ENCODE assay signal across 13 mouse cellular contexts in genomic region chrX:58018720-58019119, GRCm38 (mm10). TPM values are rescaled to one million over a fixed set of nuclear protein-coding genes. Genes with fewer than 3 reads are reported as not detected.
A peak's percentile ranks its signal among the peaks of the same experiment; 100 is the strongest.
DNase-seq lines count a peak whose midpoint lies in the region; ATAC-seq lines count a peak whose summit lies in the region.
"Had no signal": no experiment of that assay in that cellular context is flagged by ENCODE, and none has a peak within 500 bp of the region (broad histone marks: within the 10 kb centered on the region; RNA-seq: fewer than 3 reads in every experiment).

No protein-coding gene starts in this region.

- no peak overlapping the region for H3K27ac ChIP-seq in hindbrain, embryonic 11.5 days (ENCODE audit: low read depth, low read length)
- peak overlapping the region; percentile 79 for H3K27ac ChIP-seq in midbrain, embryonic 13.5 days
- H3K27ac ChIP-seq in kidney, embryonic 14.5 days (ENCODE audit: low read depth, low read length) = no peak overlapping the region

- peak; percentile 42 for DNase-seq in left cerebral cortex, postnatal 4 days
- DNase-seq in left cerebral cortex, postnatal 36 days (ENCODE audit: low spot score in 2 of 2) = no peak
- DNase-seq in hindbrain, embryonic 11.5 days (ENCODE audit: low spot score) = peak; percentile 54
- DNase-seq in adrenal gland, postnatal 10 days = no peak
- no peak for DNase-seq in frontal cortex, postnatal 10 days (ENCODE audit: low spot score in 2 of 2)
- DNase-seq in cerebellum, adult 9-11 months = no peak
- DNase-seq: B cell, adult 2 months; gastrocnemius, postnatal 10 days; heart, postnatal 14 days; thymus, postnatal 14 days had no signal

- no peak overlapping the region for H3K4me3 ChIP-seq in hindbrain, embryonic 11.5 days (ENCODE audit: low read depth, low read length)
- peak overlapping the region; percentile 31; the same call in 1 of the 2 replicates for H3K4me3 ChIP-seq in midbrain, embryonic 13.5 days (replicated peaks)
- H3K4me3 ChIP-seq in kidney, embryonic 14.5 days (ENCODE audit: low read length) = no peak overlapping the region

- no peak overlapping the region for H3K9ac ChIP-seq in hindbrain, embryonic 11.5 days (ENCODE audit: low read depth, low read length)
- no peak overlapping the region for H3K9ac ChIP-seq in midbrain, embryonic 13.5 days (replicated peaks)
- H3K9ac ChIP-seq in kidney, embryonic 14.5 days (ENCODE audit: low read depth, low read length) = no peak overlapping the region

- H3K27me3 ChIP-seq in hindbrain, embryonic 11.5 days (ENCODE audit: control insufficient read depth, insufficient read depth, low read length) = peaks cover 16% of the 10 kb centered on the region
- H3K27me3 ChIP-seq in midbrain, embryonic 13.5 days = peaks cover 50% of the 10 kb centered on the region
- peaks cover 61% of the 10 kb centered on the region for H3K27me3 ChIP-seq in kidney, embryonic 14.5 days (ENCODE audit: control insufficient read depth, insufficient read depth, low read length)

- no peaks in the 10 kb centered on the region for H3K36me3 ChIP-seq in hindbrain, embryonic 11.5 days (ENCODE audit: control insufficient read depth, insufficient read depth, low read length)
- no peaks in the 10 kb centered on the region for H3K36me3 ChIP-seq in midbrain, embryonic 13.5 days
- no peaks in the 10 kb centered on the region for H3K36me3 ChIP-seq in kidney, embryonic 14.5 days (ENCODE audit: control insufficient read depth, insufficient read depth, low read length)

- no peaks in the 10 kb centered on the region for H3K9me3 ChIP-seq in hindbrain, embryonic 11.5 days (ENCODE audit: control insufficient read depth, low read length)
- no peaks in the 10 kb centered on the region for H3K9me3 ChIP-seq in midbrain, embryonic 13.5 days
- no peaks in the 10 kb centered on the region for H3K9me3 ChIP-seq in kidney, embryonic 14.5 days (ENCODE audit: control insufficient read depth, low read length)

- peak; percentile 59; the same call in 1 of the 2 replicates for ATAC-seq in hindbrain, embryonic 11.5 days (ENCODE audit: low FRiP score)
- ATAC-seq in midbrain, embryonic 13.5 days = peak; percentile 78
- no peak for ATAC-seq in kidney, embryonic 14.5 days (ENCODE audit: low FRiP score, low TSS enrichment)

- intact Hi-C loops in left cerebral cortex, postnatal 4 days (cut with DNase I) = loop anchor here (5.0 kb wide), 1 partner anchor 96 kb away; no protein-coding TSS in a partner anchor
- intact Hi-C loops in left cerebral cortex, postnatal 36 days (cut with DNase I) = loop anchor here (5.0 kb wide), 1 partner anchor 96 kb away; no protein-coding TSS in a partner anchor

- no peaks in the 10 kb centered on the region for H3K4me1 ChIP-seq in hindbrain, embryonic 11.5 days (replicated peaks; ENCODE audit: control insufficient read depth, insufficient read depth, low read length)
- H3K4me1 ChIP-seq in midbrain, embryonic 13.5 days (replicated peaks) = peaks cover 4% of the 10 kb centered on the region
- H3K4me1 ChIP-seq in kidney, embryonic 14.5 days (ENCODE audit: control insufficient read depth, insufficient read depth, low read length) = no peaks in the 10 kb centered on the region

- WGBS in hindbrain, embryonic 11.5 days = 12% methylated on average over 24 of the region's 24 CpGs
- WGBS in midbrain, embryonic 13.5 days = 19% methylated on average over 24 of the region's 24 CpGs
- WGBS in kidney, embryonic 14.5 days = 27% methylated on average over 24 of the region's 24 CpGs

- no peak overlapping the region for H3K4me2 ChIP-seq in hindbrain, embryonic 11.5 days (replicated peaks; ENCODE audit: low read depth, low read length)
- H3K4me2 ChIP-seq in midbrain, embryonic 13.5 days (replicated peaks) = peak overlapping the region; percentile 50
- H3K4me2 ChIP-seq in kidney, embryonic 14.5 days (replicated peaks; ENCODE audit: low read depth, low read length) = no peak overlapping the region

RNA-seq across cellular contexts. Expression of gene Zic3, which starts 3.8 kb away (rescaled TPM):
- 1 to 10 TPM; 6.4 to 8.9 TPM for total RNA-seq in left cerebral cortex, postnatal 4 days (2021)
- total RNA-seq in left cerebral cortex, postnatal 36 days (2021) = 1 to 10 TPM; 3.1 to 3.4 TPM
- polyA plus RNA-seq in hindbrain, embryonic 11.5 days (2014; fragmentation: Nextera tagmentation; extraction: Ambion mirVana) = 27.2 and 28.5 TPM in 2 replicates
- 31.7 and 32.7 TPM in 2 replicates for polyA plus RNA-seq in midbrain, embryonic 13.5 days (2015; fragmentation: Nextera tagmentation; extraction: Ambion mirVana)
- not detected for total RNA-seq in adrenal gland, postnatal 10 days (2021)
- polyA plus RNA-seq in kidney, embryonic 14.5 days (2014; fragmentation: Nextera tagmentation; extraction: Ambion mirVana) = not detected in 2 replicates
- total RNA-seq: gastrocnemius, postnatal 10 days; heart, postnatal 14 days had no signal
- polyA plus RNA-seq: kidney, embryonic 16.5 days had no signal

Comparison
In these comparisons a context has a peak if more than half of its experiments do, and no peak if none do; other contexts are left out.
1. DNase-seq: peak in left cerebral cortex, postnatal 4 days (single experiment) and hindbrain, embryonic 11.5 days (single experiment); none in left cerebral cortex, postnatal 36 days (0 of 2), adrenal gland, postnatal 10 days (single experiment), frontal cortex, postnatal 10 days (0 of 2) and cerebellum, adult 9-11 months (single experiment).
2. RNA of gene Zic3, which starts 3.8 kb away (total RNA-seq): 6.4 to 8.9 TPM in left cerebral cortex, postnatal 4 days and 3.1 to 3.4 TPM in left cerebral cortex, postnatal 36 days; not detected in adrenal gland, postnatal 10 days; every median in the first group is over 4 times any median in the second.